Mouse (Mus musculus): ENCODE data around the gene Ick. TPM values are rescaled to one million over a fixed set of nuclear protein-coding genes. Genes with fewer than 3 reads are reported as not detected.

Ick gene
- polyA plus RNA-seq, 1 experiment from 2014 or later = 25.7 TPM

- Histone ChIP-seq H3K27me3 (replicated peaks; ENCODE audit: control insufficient read depth, insufficient read depth, low read length) (no peaks in the 10 kb centered on the region), H3K9ac (ENCODE audit: low read length) (no peak overlapping the region), H3K4me1 (replicated peaks; ENCODE audit: control insufficient read depth, insufficient read depth, low read length) (no peaks in the 10 kb centered on the region), H3K4me2 (ENCODE audit: low read length) (no peak overlapping the region), H3K36me3 (ENCODE audit: control insufficient read depth, insufficient read depth, low read length) (peaks cover 14% of the 10 kb centered on the region), H3K9me3 (ENCODE audit: control insufficient read depth, low read length) (no peaks in the 10 kb centered on the region), H3K27ac (ENCODE audit: low read depth) (no peak overlapping the region), H3K4me3 (ENCODE audit: low read depth, low read length) (no peak overlapping the region)
- no peak for DNase-seq (ENCODE audit: low spot score)
- WGBS = 28% methylated on average over 2 of the region's 2 CpGs
- ATAC-seq (replicated peaks; ENCODE audit: low FRiP score, low TSS enrichment, low read depth) = no peak
Measured at GRCm38 (mm10) chr9:78078240-78078639, 30.8 kb upstream of the Ick start.

- DNase-seq (ENCODE audit: low spot score) = no peak
- Histone ChIP-seq H3K4me1 (replicated peaks; ENCODE audit: control insufficient read depth, insufficient read depth, low read length) (no peaks in the 10 kb centered on the region), H3K27me3 (replicated peaks; ENCODE audit: control insufficient read depth, insufficient read depth, low read length) (no peaks in the 10 kb centered on the region), H3K4me3 (ENCODE audit: low read depth, low read length) (no peak overlapping the region), H3K9me3 (ENCODE audit: control insufficient read depth, low read length) (no peaks in the 10 kb centered on the region), H3K4me2 (ENCODE audit: low read length) (no peak overlapping the region), H3K36me3 (ENCODE audit: control insufficient read depth, insufficient read depth, low read length) (peaks cover 46% of the 10 kb centered on the region), H3K9ac (ENCODE audit: low read length) (no peak overlapping the region), H3K27ac (ENCODE audit: low read depth) (no peak overlapping the region)
- ATAC-seq (replicated peaks; ENCODE audit: low FRiP score, low TSS enrichment, low read depth) = no peak
- 88% methylated on average over 7 of the region's 7 CpGs for WGBS
Measured at GRCm38 (mm10) chr9:78081835-78082234, 27.2 kb upstream of the Ick start.

GRCm38 (mm10) chr9:78084341-78084740 lies 24.7 kb upstream of the Ick start:
- WGBS = 84% methylated on average over 4 of the region's 4 CpGs
- Histone ChIP-seq H3K9ac (ENCODE audit: low read length) (no peak overlapping the region), H3K4me1 (replicated peaks; ENCODE audit: control insufficient read depth, insufficient read depth, low read length) (no peaks in the 10 kb centered on the region), H3K4me3 (ENCODE audit: low read depth, low read length) (no peak overlapping the region), H3K27ac (ENCODE audit: low read depth) (no peak overlapping the region), H3K4me2 (ENCODE audit: low read length) (no peak overlapping the region), H3K9me3 (ENCODE audit: control insufficient read depth, low read length) (no peaks in the 10 kb centered on the region), H3K36me3 (ENCODE audit: control insufficient read depth, insufficient read depth, low read length) (peaks cover 56% of the 10 kb centered on the region), H3K27me3 (replicated peaks; ENCODE audit: control insufficient read depth, insufficient read depth, low read length) (no peaks in the 10 kb centered on the region)
- ATAC-seq (replicated peaks; ENCODE audit: low FRiP score, low TSS enrichment, low read depth) = no peak
- no peak for DNase-seq (ENCODE audit: low spot score)

- Histone ChIP-seq H3K4me3 (ENCODE audit: low read depth, low read length) (no peak overlapping the region), H3K36me3 (ENCODE audit: control insufficient read depth, insufficient read depth, low read length) (peaks cover 63% of the 10 kb centered on the region), H3K9me3 (ENCODE audit: control insufficient read depth, low read length) (no peaks in the 10 kb centered on the region), H3K4me2 (ENCODE audit: low read length) (no peak overlapping the region), H3K27me3 (replicated peaks; ENCODE audit: control insufficient read depth, insufficient read depth, low read length) (no peaks in the 10 kb centered on the region), H3K9ac (ENCODE audit: low read length) (no peak overlapping the region), H3K27ac (ENCODE audit: low read depth) (no peak overlapping the region), H3K4me1 (replicated peaks; ENCODE audit: control insufficient read depth, insufficient read depth, low read length) (no peaks in the 10 kb centered on the region)
- 63% methylated on average over 14 of the region's 14 CpGs for WGBS
- ATAC-seq (replicated peaks; ENCODE audit: low FRiP score, low TSS enrichment, low read depth) (peak; percentile 82), DNase-seq (ENCODE audit: low spot score) (no peak)
Measured at GRCm38 (mm10) chr9:78085722-78086287, 23.2 kb upstream of the Ick start.

- peaks cover 57% of the 10 kb centered on the region for H3K36me3 ChIP-seq (ENCODE audit: control insufficient read depth, insufficient read depth, low read length)
- H3K9me3 ChIP-seq (ENCODE audit: control insufficient read depth, low read length) = no peaks in the 10 kb centered on the region
- no peak overlapping the region for H3K4me2 ChIP-seq (ENCODE audit: low read length)
- H3K9ac ChIP-seq (ENCODE audit: low read length) = no peak overlapping the region
- H3K4me1 ChIP-seq (replicated peaks; ENCODE audit: control insufficient read depth, insufficient read depth, low read length) = no peaks in the 10 kb centered on the region
- no peaks in the 10 kb centered on the region for H3K27me3 ChIP-seq (replicated peaks; ENCODE audit: control insufficient read depth, insufficient read depth, low read length)
- no peak overlapping the region for H3K27ac ChIP-seq (ENCODE audit: low read depth)
- DNase-seq (ENCODE audit: low spot score) (no peak), ATAC-seq (replicated peaks; ENCODE audit: low FRiP score, low TSS enrichment, low read depth) (no peak)
- WGBS = 89% methylated on average over 9 of the region's 9 CpGs
- no peak overlapping the region for H3K4me3 ChIP-seq (ENCODE audit: low read depth, low read length)
Measured at GRCm38 (mm10) chr9:78087751-78088150, 21.2 kb upstream of the Ick start.

GRCm38 (mm10) chr9:78088521-78088920 lies 20.5 kb upstream of the Ick start:
- H3K4me3 ChIP-seq (ENCODE audit: low read depth, low read length) = no peak overlapping the region
- ATAC-seq (replicated peaks; ENCODE audit: low FRiP score, low TSS enrichment, low read depth) (no peak), DNase-seq (ENCODE audit: low spot score) (no peak)
- WGBS = 77% methylated on average over 4 of the region's 4 CpGs
- H3K4me2 ChIP-seq (ENCODE audit: low read length) = no peak overlapping the region
- H3K9ac ChIP-seq (ENCODE audit: low read length) = no peak overlapping the region
- no peak overlapping the region for H3K27ac ChIP-seq (ENCODE audit: low read depth)
- H3K4me1 ChIP-seq (replicated peaks; ENCODE audit: control insufficient read depth, insufficient read depth, low read length) = no peaks in the 10 kb centered on the region
- H3K27me3 ChIP-seq (replicated peaks; ENCODE audit: control insufficient read depth, insufficient read depth, low read length) = no peaks in the 10 kb centered on the region
- no peaks in the 10 kb centered on the region for H3K9me3 ChIP-seq (ENCODE audit: control insufficient read depth, low read length)
- H3K36me3 ChIP-seq (ENCODE audit: control insufficient read depth, insufficient read depth, low read length) = peaks cover 61% of the 10 kb centered on the region

- no peak for DNase-seq (ENCODE audit: low spot score)
- Histone ChIP-seq H3K4me1 (replicated peaks; ENCODE audit: control insufficient read depth, insufficient read depth, low read length) (no peaks in the 10 kb centered on the region), H3K9ac (ENCODE audit: low read length) (no peak overlapping the region), H3K4me3 (ENCODE audit: low read depth, low read length) (no peak overlapping the region), H3K36me3 (ENCODE audit: control insufficient read depth, insufficient read depth, low read length) (peaks cover 60% of the 10 kb centered on the region), H3K4me2 (ENCODE audit: low read length) (no peak overlapping the region), H3K27ac (ENCODE audit: low read depth) (no peak overlapping the region), H3K27me3 (replicated peaks; ENCODE audit: control insufficient read depth, insufficient read depth, low read length) (no peaks in the 10 kb centered on the region), H3K9me3 (ENCODE audit: control insufficient read depth, low read length) (no peaks in the 10 kb centered on the region)
- WGBS = 85% methylated on average over 7 of the region's 7 CpGs
- no peak for ATAC-seq (replicated peaks; ENCODE audit: low FRiP score, low TSS enrichment, low read depth)
Measured at GRCm38 (mm10) chr9:78088971-78089370, 20.0 kb upstream of the Ick start.

GRCm38 (mm10) chr9:78089906-78090305 lies 19.1 kb upstream of the Ick start:
- WGBS = 90% methylated on average over 1 of the region's 1 CpGs

GRCm38 (mm10) chr9:78090596-78090995 lies 18.4 kb upstream of the Ick start:
- H3K4me3 ChIP-seq (ENCODE audit: low read depth, low read length) = no peak overlapping the region
- H3K36me3 ChIP-seq (ENCODE audit: control insufficient read depth, insufficient read depth, low read length) = peaks cover 60% of the 10 kb centered on the region
- 85% methylated on average over 3 of the region's 3 CpGs for WGBS
- DNase-seq (ENCODE audit: low spot score) (no peak), ATAC-seq (replicated peaks; ENCODE audit: low FRiP score, low TSS enrichment, low read depth) (no peak)
- H3K9ac ChIP-seq (ENCODE audit: low read length) = no peak overlapping the region
- H3K4me2 ChIP-seq (ENCODE audit: low read length) = no peak overlapping the region
- H3K27me3 ChIP-seq (replicated peaks; ENCODE audit: control insufficient read depth, insufficient read depth, low read length) = no peaks in the 10 kb centered on the region
- no peaks in the 10 kb centered on the region for H3K9me3 ChIP-seq (ENCODE audit: control insufficient read depth, low read length)
- no peak overlapping the region for H3K27ac ChIP-seq (ENCODE audit: low read depth)
- no peaks in the 10 kb centered on the region for H3K4me1 ChIP-seq (replicated peaks; ENCODE audit: control insufficient read depth, insufficient read depth, low read length)

More at GRCm38 (mm10) chr9:78089906-78090305, 19.1 kb upstream of the Ick start:
- H3K27me3 ChIP-seq (replicated peaks; ENCODE audit: control insufficient read depth, insufficient read depth, low read length) = no peaks in the 10 kb centered on the region
- H3K4me3 ChIP-seq (ENCODE audit: low read depth, low read length) = no peak overlapping the region
- no peak overlapping the region for H3K27ac ChIP-seq (ENCODE audit: low read depth)
- H3K9me3 ChIP-seq (ENCODE audit: control insufficient read depth, low read length) = no peaks in the 10 kb centered on the region
- H3K9ac ChIP-seq (ENCODE audit: low read length) = no peak overlapping the region
- DNase-seq (ENCODE audit: low spot score) = no peak
- ATAC-seq (replicated peaks; ENCODE audit: low FRiP score, low TSS enrichment, low read depth) = no peak
- H3K4me1 ChIP-seq (replicated peaks; ENCODE audit: control insufficient read depth, insufficient read depth, low read length) = no peaks in the 10 kb centered on the region
- no peak overlapping the region for H3K4me2 ChIP-seq (ENCODE audit: low read length)
- H3K36me3 ChIP-seq (ENCODE audit: control insufficient read depth, insufficient read depth, low read length) = peaks cover 60% of the 10 kb centered on the region
